Mouse (Mus musculus): ENCODE results near the gene Git1. TPM values are rescaled to one million over a fixed set of nuclear protein-coding genes. Genes with fewer than 3 reads are reported as not detected.

Gene Git1
- total and polyA plus RNA-seq, 2 experiments: 2.8 to 11.2 TPM

- 83% methylated on average over 9 of the region's 9 CpGs for WGBS
- no peak for DNase-seq (ENCODE audit: extremely low read depth, low read depth, low spot score)
- peaks cover 11% of the 10 kb centered on the region for H3K36me3 ChIP-seq (ENCODE audit: control insufficient read depth, insufficient read depth, low read length)
These were observed 37.4 kb upstream of the Git1 start for GRCm38 (mm10) chr11:77455770-77456510.

GRCm38 (mm10) chr11:77456866-77457265, 36.5 kb upstream of the Git1 start:
- TF ChIP-seq CTCF (IDR thresholded peaks at IDR 0.05; ENCODE audit: low read depth, low read length): no peak
- TF ChIP-seq POLR2A (IDR thresholded peaks at IDR 0.05; ENCODE audit: extremely low read depth, insufficient read depth, low read length): no peak
- no peak overlapping the region for H3K27ac ChIP-seq (replicated peaks; ENCODE audit: insufficient read depth, low read depth, low read length)

More at GRCm38 (mm10) chr11:77455770-77456510, 37.4 kb upstream of the Git1 start:
- Histone ChIP-seq H3K4me1 (ENCODE audit: control insufficient read depth, insufficient read depth, low read length) (peaks cover 2% of the 10 kb centered on the region; the same call in 1 of the 2 replicates), H3K27me3 (ENCODE audit: control insufficient read depth, insufficient read depth, low read length) (no peaks in the 10 kb centered on the region), H3K4me3 (ENCODE audit: insufficient read depth, low read depth, low read length) (no peak overlapping the region), H3K9ac (ENCODE audit: low read depth, low read length) (no peak overlapping the region), H3K79me2 (ENCODE audit: control insufficient read depth, insufficient read depth, low read length) (no peaks in the 10 kb centered on the region), H3K27ac (replicated peaks; ENCODE audit: insufficient read depth, low read depth, low read length) (no peak overlapping the region)
- TF ChIP-seq POLR2A (IDR thresholded peaks at IDR 0.05; ENCODE audit: extremely low read depth, insufficient read depth, low read length) (no peak), CTCF (IDR thresholded peaks at IDR 0.05; ENCODE audit: low read depth, low read length) (no peak)

DNA sequence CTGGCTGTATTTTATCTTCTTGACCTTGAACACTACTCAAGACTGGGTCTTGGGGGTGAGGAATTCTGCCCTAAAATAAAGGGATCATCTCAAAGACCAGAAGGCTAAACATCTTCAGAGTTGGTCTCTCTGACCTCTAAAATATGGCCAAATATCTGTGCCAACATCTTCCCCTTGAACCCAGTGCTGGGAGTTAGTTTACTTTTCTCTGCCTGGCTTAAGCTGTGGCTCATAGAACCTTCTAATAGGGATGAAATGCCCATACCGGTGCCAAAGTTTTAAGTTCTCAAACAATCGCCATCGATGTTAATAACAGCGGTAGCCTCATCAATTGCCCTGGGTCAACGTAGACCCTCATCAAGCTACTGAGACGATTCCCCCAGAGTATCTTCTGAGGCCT, 31.5 kb upstream of the Git1 start:
- WGBS: 4% methylated on average over 6 of the region's 6 CpGs
- H3K27ac ChIP-seq (replicated peaks; ENCODE audit: insufficient read depth, low read depth, low read length): no peak overlapping the region
- H3K79me2 ChIP-seq (ENCODE audit: control insufficient read depth, insufficient read depth, low read length): no peaks in the 10 kb centered on the region
- peak overlapping the region; percentile 68; the same call in 1 of the 2 replicates for H3K4me3 ChIP-seq (ENCODE audit: insufficient read depth, low read depth, low read length)
- no peak for TF ChIP-seq CTCF (IDR thresholded peaks at IDR 0.05; ENCODE audit: low read depth, low read length)
- no peak for TF ChIP-seq POLR2A (IDR thresholded peaks at IDR 0.05; ENCODE audit: extremely low read depth, insufficient read depth, low read length)
- H3K36me3 ChIP-seq (ENCODE audit: control insufficient read depth, insufficient read depth, low read length): no peaks in the 10 kb centered on the region
- H3K4me1 ChIP-seq (ENCODE audit: control insufficient read depth, insufficient read depth, low read length): peaks cover 3% of the 10 kb centered on the region; the same call in 1 of the 2 replicates
- no peak for DNase-seq (ENCODE audit: extremely low read depth, low read depth, low spot score)
- peaks cover 3% of the 10 kb centered on the region; the same call in 1 of the 2 replicates for H3K27me3 ChIP-seq (ENCODE audit: control insufficient read depth, insufficient read depth, low read length)
- H3K9ac ChIP-seq (ENCODE audit: low read depth, low read length): peak overlapping the region; percentile 58; the same call in 1 of the 2 replicates

More at GRCm38 (mm10) chr11:77456866-77457265, 36.5 kb upstream of the Git1 start:
- Histone ChIP-seq H3K4me3 (ENCODE audit: insufficient read depth, low read depth, low read length) (no peak overlapping the region), H3K79me2 (ENCODE audit: control insufficient read depth, insufficient read depth, low read length) (no peaks in the 10 kb centered on the region), H3K9ac (ENCODE audit: low read depth, low read length) (no peak overlapping the region), H3K4me1 (ENCODE audit: control insufficient read depth, insufficient read depth, low read length) (peaks cover 2% of the 10 kb centered on the region; the same call in 1 of the 2 replicates), H3K27me3 (ENCODE audit: control insufficient read depth, insufficient read depth, low read length) (no peaks in the 10 kb centered on the region), H3K36me3 (ENCODE audit: control insufficient read depth, insufficient read depth, low read length) (peaks cover 8% of the 10 kb centered on the region; the same call in 1 of the 2 replicates)
- WGBS: 24% methylated on average over 6 of the region's 6 CpGs
- DNase-seq (ENCODE audit: extremely low read depth, low read depth, low spot score): peak; percentile 56

- peak; percentile 45 for DNase-seq (ENCODE audit: extremely low read depth, low read depth, low spot score)
- TF ChIP-seq POLR2A (IDR thresholded peaks at IDR 0.05; ENCODE audit: extremely low read depth, insufficient read depth, low read length): no peak
- no peak for TF ChIP-seq CTCF (IDR thresholded peaks at IDR 0.05; ENCODE audit: low read depth, low read length)
- Histone ChIP-seq H3K4me1 (ENCODE audit: control insufficient read depth, insufficient read depth, low read length) (peaks cover 6% of the 10 kb centered on the region; the same call in 1 of the 2 replicates), H3K27ac (replicated peaks; ENCODE audit: insufficient read depth, low read depth, low read length) (no peak within 1 kb of the TSS), H3K79me2 (ENCODE audit: control insufficient read depth, insufficient read depth, low read length) (no peaks in the 10 kb centered on the region), H3K9ac (ENCODE audit: low read depth, low read length) (peak within 1 kb of the TSS; percentile 58), H3K27me3 (ENCODE audit: control insufficient read depth, insufficient read depth, low read length) (peaks cover 3% of the 10 kb centered on the region; the same call in 1 of the 2 replicates), H3K4me3 (ENCODE audit: insufficient read depth, low read depth, low read length) (peak within 1 kb of the TSS; percentile 68), H3K36me3 (ENCODE audit: control insufficient read depth, insufficient read depth, low read length) (no peaks in the 10 kb centered on the region)
- WGBS: 2% methylated on average over 72 of the region's 73 CpGs
These were observed 30.9 kb upstream of the Git1 start, which contains the start of gene Coro6 for GRCm38 (mm10) chr11:77462283-77463100. Gene Coro6, plus strand, starts transcription at chr11:77462411.

DNA sequence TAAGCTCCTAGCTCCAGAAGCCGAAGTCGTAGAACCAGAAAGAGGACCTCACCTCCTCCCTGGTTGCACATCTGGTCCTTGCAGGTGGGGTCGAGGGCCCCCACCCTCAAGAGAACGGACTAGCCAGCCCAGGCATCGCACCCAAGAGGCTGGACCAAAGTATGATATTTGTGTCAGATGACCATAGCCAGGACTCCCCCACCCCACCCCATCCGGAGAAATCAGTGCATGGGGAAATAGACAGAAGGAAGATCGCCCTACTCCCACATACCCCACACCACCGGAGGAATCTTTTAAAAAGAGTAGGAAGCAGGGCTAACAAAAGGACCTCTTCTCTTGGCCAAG, 30.3 kb upstream of the Git1 start:
- no peaks in the 10 kb centered on the region for H3K79me2 ChIP-seq (ENCODE audit: control insufficient read depth, insufficient read depth, low read length)
- TF ChIP-seq CTCF (IDR thresholded peaks at IDR 0.05; ENCODE audit: low read depth, low read length) (no peak), POLR2A (IDR thresholded peaks at IDR 0.05; ENCODE audit: extremely low read depth, insufficient read depth, low read length) (no peak)
- no peak overlapping the region for H3K27ac ChIP-seq (replicated peaks; ENCODE audit: insufficient read depth, low read depth, low read length)
- H3K36me3 ChIP-seq (ENCODE audit: control insufficient read depth, insufficient read depth, low read length): no peaks in the 10 kb centered on the region
- H3K4me1 ChIP-seq (ENCODE audit: control insufficient read depth, insufficient read depth, low read length): peaks cover 6% of the 10 kb centered on the region; the same call in 1 of the 2 replicates
- 61% methylated on average over 8 of the region's 8 CpGs for WGBS
- H3K4me3 ChIP-seq (ENCODE audit: insufficient read depth, low read depth, low read length): no peak overlapping the region
- no peak overlapping the region for H3K9ac ChIP-seq (ENCODE audit: low read depth, low read length)
- H3K27me3 ChIP-seq (ENCODE audit: control insufficient read depth, insufficient read depth, low read length): peaks cover 3% of the 10 kb centered on the region; the same call in 1 of the 2 replicates
- DNase-seq (ENCODE audit: extremely low read depth, low read depth, low spot score): no peak

All from liver, adult 2 months (tissue).